Mouse (Mus musculus) MEL (cell line): Measurements from ENCODE around the gene Lrp3. TPM values are rescaled to one million over a fixed set of nuclear protein-coding genes. Genes with fewer than 3 reads are reported as not detected.

ENCODE experiments used
- DNase-seq: peaks from one replicate; pipeline ENCODE4 v3.0.0; 2011; ENCODE audit warnings: low read depth, low spot score
- H3K27ac ChIP-seq: 2 replicates; pipeline ENCODE4 v1.5.1; 2012; ENCODE audit warnings: low read depth, mild to moderate bottlenecking, control low read depth, low read length, moderate library complexity; ENCODE audit not compliant: control insufficient read depth
- H3K27me3 ChIP-seq, 2 experiments: fragments of 150-350 bp in 1 of 2; sonication (generic) in 1 of 2; 2 replicates each; pipeline ENCODE4 v1.6.1; 2012; ENCODE audit warnings: low read length in 2 of 2, mild to moderate bottlenecking in 2 of 2, improper control_type of control experiment in 1 of 2, moderate library complexity in 1 of 2; ENCODE audit not compliant: insufficient read depth in 2 of 2, control insufficient read depth in 1 of 2
- H3K36me3 ChIP-seq, 2 experiments: 2 replicates each; pipeline ENCODE4 v1.6.1; 2012 to 2014; ENCODE audit warnings: low read length in 2 of 2, improper control_type of control experiment in 1 of 2, inconsistent platforms in 1 of 2, mild to moderate bottlenecking in 1 of 2; ENCODE audit not compliant: insufficient read depth in 2 of 2, control insufficient read depth in 1 of 2
- H3K4me1 ChIP-seq, 2 experiments: fragments of 150-350 bp in 1 of 2; sonication (generic) in 1 of 2; 2 replicates each; pipeline ENCODE4 v1.6.1; 2012; ENCODE audit warnings: low read length in 2 of 2, improper control_type of control experiment in 1 of 2, mild to moderate bottlenecking in 1 of 2; ENCODE audit not compliant: insufficient read depth in 2 of 2, control insufficient read depth in 1 of 2
- H3K4me3 ChIP-seq, 2 experiments: fragments of 150-350 bp in 1 of 2; sonication (generic) in 1 of 2; 2 replicates each; pipeline ENCODE4 v1.5.1; 2012; ENCODE audit warnings: low read depth in 2 of 2, low read length in 2 of 2, mild to moderate bottlenecking in 2 of 2, moderate library complexity in 2 of 2, control low read depth in 1 of 2, improper control_type of control experiment in 1 of 2; ENCODE audit not compliant: control insufficient read depth in 1 of 2, insufficient read depth in 1 of 2
- H3K79me2 ChIP-seq: 2 replicates; pipeline ENCODE4 v1.6.1; 2012; ENCODE audit warnings: mild to moderate bottlenecking, low read length, moderate library complexity; ENCODE audit not compliant: control insufficient read depth, poor library complexity, insufficient read depth
- H3K9ac ChIP-seq: 2 replicates; pipeline ENCODE4 v1.6.1; 2012; ENCODE audit warnings: low read depth, mild to moderate bottlenecking, control low read depth, low read length, moderate library complexity; ENCODE audit not compliant: control insufficient read depth, poor library complexity, severe bottlenecking
- H3K9me3 ChIP-seq: fragments of 150-350 bp; sonication (generic); replicated peaks from 2 replicates; pipeline ENCODE4 v1.6.1; 2012; ENCODE audit warnings: mild to moderate bottlenecking, low read length, improper control_type of control experiment, moderate library complexity; ENCODE audit not compliant: insufficient read depth
- BHLHE40 ChIP-seq: IDR thresholded peaks from 2 replicates; pipeline ENCODE4 v1.6.1; 2012; ENCODE audit warnings: low read depth, mild to moderate bottlenecking, inconsistent platforms, low read length, improper control_type of control experiment, borderline replicate concordance
- CHD1 ChIP-seq: IDR thresholded peaks from 2 replicates; pipeline ENCODE4 v1.6.1; 2012; ENCODE audit warnings: low read depth, mild to moderate bottlenecking, inconsistent platforms, low read length, improper control_type of control experiment
- CHD2 ChIP-seq: IDR thresholded peaks from 2 replicates; pipeline ENCODE4 v1.6.1; 2011; ENCODE audit warnings: low read length, improper control_type of control experiment
- E2F4 ChIP-seq: IDR thresholded peaks from 2 replicates; pipeline ENCODE4 v1.6.1; 2011; ENCODE audit warnings: low read depth, low read length, improper control_type of control experiment, borderline replicate concordance
- EP300 ChIP-seq, 2 experiments: IDR thresholded peaks; 2 replicates each; pipeline ENCODE4 v1.6.1; 2011; ENCODE audit warnings: improper control_type of control experiment in 2 of 2, low read length in 2 of 2, low read depth in 1 of 2, mild to moderate bottlenecking in 1 of 2
- ETS1 ChIP-seq: IDR thresholded peaks from 2 replicates; pipeline ENCODE4 v1.6.1; 2012; ENCODE audit warnings: low read depth, mild to moderate bottlenecking, inconsistent platforms, low read length, improper control_type of control experiment, moderate library complexity
- GABPA ChIP-seq: IDR thresholded peaks from 2 replicates; pipeline ENCODE4 v1.6.1; 2012; ENCODE audit warnings: low read depth, mild to moderate bottlenecking, inconsistent platforms, low read length, improper control_type of control experiment, moderate library complexity
- GATA1 ChIP-seq: IDR thresholded peaks from 2 replicates; pipeline ENCODE4 v1.6.1; 2011; ENCODE audit warnings: low read depth, low read length, improper control_type of control experiment
- KAT2A ChIP-seq: conservative IDR thresholded peaks from 2 replicates; pipeline ENCODE4 v1.6.1; 2012; ENCODE audit warnings: low read depth, low read length, improper control_type of control experiment, inconsistent platforms
- MAX ChIP-seq: IDR thresholded peaks from 2 replicates; pipeline ENCODE4 v1.6.1; 2011; ENCODE audit warnings: low read length, improper control_type of control experiment
- MAZ ChIP-seq: IDR thresholded peaks from 2 replicates; pipeline ENCODE4 v1.6.1; 2012; ENCODE audit warnings: low read depth, mild to moderate bottlenecking, inconsistent platforms, low read length, improper control_type of control experiment
- MEF2A ChIP-seq: IDR thresholded peaks from 2 replicates; pipeline ENCODE4 v1.6.1; 2014; ENCODE audit warnings: low read depth, mild to moderate bottlenecking, inconsistent platforms, low read length, improper control_type of control experiment; ENCODE audit not compliant: poor library complexity, insufficient replicate concordance, severe bottlenecking; ENCODE audit errors: extremely low read depth
- MXI1 ChIP-seq: IDR thresholded peaks from 2 replicates; pipeline ENCODE4 v1.6.1; 2011; ENCODE audit warnings: mild to moderate bottlenecking, low read depth, low read length, improper control_type of control experiment
- MYB ChIP-seq: IDR thresholded peaks from 2 replicates; pipeline ENCODE4 v1.6.1; 2011; ENCODE audit warnings: mild to moderate bottlenecking, low read depth, low read length, improper control_type of control experiment
- NELFE ChIP-seq: IDR thresholded peaks from 2 replicates; pipeline ENCODE4 v1.6.1; 2011; ENCODE audit warnings: low read depth, low read length, improper control_type of control experiment
- NRF1 ChIP-seq: IDR thresholded peaks from 2 replicates; pipeline ENCODE4 v1.6.1; 2014; ENCODE audit warnings: low read depth, mild to moderate bottlenecking, inconsistent platforms, low read length, improper control_type of control experiment, moderate library complexity; ENCODE audit not compliant: poor library complexity, insufficient read depth, severe bottlenecking
- POLR2AphosphoS2 ChIP-seq: IDR thresholded peaks from 2 replicates; pipeline ENCODE4 v1.6.1; 2011; ENCODE audit warnings: low read length, improper control_type of control experiment
- RAD21 ChIP-seq: IDR thresholded peaks from 2 replicates; pipeline ENCODE4 v1.6.1; 2011; ENCODE audit warnings: mild to moderate bottlenecking, low read depth, low read length, improper control_type of control experiment
- SMC3 ChIP-seq: IDR thresholded peaks from 2 replicates; pipeline ENCODE4 v1.6.1; 2011; ENCODE audit warnings: low read depth, low read length, improper control_type of control experiment
- TAL1 ChIP-seq: IDR thresholded peaks from 2 replicates; pipeline ENCODE4 v1.6.1; 2012; ENCODE audit warnings: mild to moderate bottlenecking, inconsistent platforms, low read length, moderate library complexity, mixed read lengths
- UBTF ChIP-seq: IDR thresholded peaks from 2 replicates; pipeline ENCODE4 v1.6.1; 2012; ENCODE audit warnings: low read depth, mild to moderate bottlenecking, inconsistent platforms, low read length, improper control_type of control experiment, moderate library complexity, borderline replicate concordance; ENCODE audit not compliant: insufficient read depth
- USF2 ChIP-seq, 2 experiments: IDR thresholded peaks; 2 replicates each; pipeline ENCODE4 v1.6.1; 2011 to 2012; ENCODE audit warnings: improper control_type of control experiment in 2 of 2, low read length in 2 of 2, borderline replicate concordance in 1 of 2, inconsistent platforms in 1 of 2, low read depth in 1 of 2, mild to moderate bottlenecking in 1 of 2; ENCODE audit not compliant: insufficient read depth in 1 of 2
- ZC3H11A ChIP-seq: IDR thresholded peaks from 2 replicates; pipeline ENCODE4 v1.6.1; 2012; ENCODE audit warnings: low read depth, mild to moderate bottlenecking, inconsistent platforms, low read length, improper control_type of control experiment
- ZMIZ1 ChIP-seq: IDR thresholded peaks from 2 replicates; pipeline ENCODE4 v1.6.1; 2012; ENCODE audit warnings: low read depth, mild to moderate bottlenecking, inconsistent platforms, low read length, improper control_type of control experiment, moderate library complexity
- ZNF384 ChIP-seq: IDR thresholded peaks from 2 replicates; pipeline ENCODE4 v1.6.1; 2012; ENCODE audit warnings: low read depth, mild to moderate bottlenecking, inconsistent platforms, low read length, improper control_type of control experiment
- polyA plus RNA-seq, 2 experiments: library from polyadenylated mRNA; stranded (reverse) in 1 of 2; unstranded in 1 of 2; fragments of >175 nt in 1 of 2; fragments of >200 nt in 1 of 2; gene quantifications; 2 replicates each; pipeline versions ENCODE4 v1.2.1 to v1.2.4; 2012; ENCODE audit warnings: low replicate concordance in 2 of 2, low read depth in 1 of 2; ENCODE audit not compliant: insufficient read length in 2 of 2, insufficient read depth in 1 of 2, missing spikeins in 1 of 2
- total RNA-seq: library from RNA; depleted of rRNA; stranded (reverse); fragments of 300-350 nt; gene quantifications from 2 replicates; pipeline ENCODE4 v1.2.3, GENCODE M21; 2012

Lrp3 gene
- total and polyA plus RNA-seq, 3 experiments, result not detected

DNA sequence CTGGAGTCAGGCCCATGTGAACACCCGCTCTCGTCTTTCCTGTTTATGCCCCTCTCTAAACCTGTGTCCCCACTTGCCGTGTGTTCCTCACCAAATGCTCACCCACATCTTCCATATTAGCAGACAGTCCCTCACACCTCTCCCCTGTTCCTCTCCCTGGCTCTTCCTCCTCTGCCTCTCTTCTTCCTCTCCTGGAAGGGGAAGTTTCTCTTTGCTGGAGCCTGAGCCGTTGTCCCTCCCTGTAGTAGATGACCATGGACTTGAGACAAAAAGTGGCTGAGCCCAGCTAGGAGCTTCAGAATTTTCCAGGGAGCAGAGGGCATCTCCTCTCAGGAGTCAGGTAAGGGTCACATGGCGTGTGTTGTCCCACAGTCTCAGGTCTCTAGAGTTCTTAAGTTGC is 48.3 kb downstream of the Lrp3 start:
- no peaks in the 10 kb centered on the region for H3K36me3 ChIP-seq
- no peaks in the 10 kb centered on the region for H3K9me3 ChIP-seq
- DNase-seq, result no peak
- no peaks in the 10 kb centered on the region for H3K4me1 ChIP-seq
- H3K27ac ChIP-seq, result no peak overlapping the region
- H3K27me3 ChIP-seq, result no peaks in the 10 kb centered on the region; a peak in 1 of 4 replicates
- H3K4me3 ChIP-seq, result no peak overlapping the region
- H3K79me2 ChIP-seq, result no peaks in the 10 kb centered on the region
- no peak overlapping the region for H3K9ac ChIP-seq
- TF ChIP-seq RAD21, result no peak
- TF ChIP-seq NELFE, result no peak
- no peak for TF ChIP-seq CHD1
- TF ChIP-seq ETS1, result no peak
- no peak for TF ChIP-seq ZMIZ1
- TF ChIP-seq GABPA, result no peak
- no peak for TF ChIP-seq NRF1
- no peak for TF ChIP-seq EP300 (IDR thresholded peaks at IDR 0.05; ENCODE audit: low read depth in 1 of 2, low read length in 2 of 2)
- TF ChIP-seq USF2 (IDR thresholded peaks at IDR 0.05; ENCODE audit: borderline replicate concordance in 1 of 2, insufficient read depth in 1 of 2, low read depth in 1 of 2, low read length in 2 of 2), result no peak
- TF ChIP-seq GATA1, result no peak
- no peak for TF ChIP-seq MAX
- no peak for TF ChIP-seq BHLHE40
- no peak for TF ChIP-seq MAZ

DNA sequence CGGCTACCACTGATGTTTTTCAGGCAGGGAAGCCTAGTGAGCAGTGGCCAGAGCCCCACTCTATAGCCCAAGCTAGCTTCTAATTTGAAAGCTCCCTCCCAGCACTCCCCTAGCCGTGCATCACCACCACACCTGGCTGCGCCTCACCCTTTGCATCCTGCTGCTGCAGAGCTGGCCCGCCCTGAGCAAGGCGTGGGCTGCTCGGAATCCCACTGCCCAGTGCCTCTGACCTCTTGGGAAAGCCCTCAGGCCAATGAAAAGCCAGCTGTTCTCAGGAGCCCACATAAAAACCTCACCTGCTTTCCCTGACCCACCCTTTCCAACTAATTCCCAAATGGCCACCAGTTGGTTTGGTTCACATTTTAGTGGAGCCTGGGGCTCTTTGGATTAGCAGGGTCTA is 51.2 kb downstream of the Lrp3 start:
- DNase-seq, result no peak
- Histone ChIP-seq H3K4me3 (no peak overlapping the region), H3K9me3 (no peaks in the 10 kb centered on the region)

DNA sequence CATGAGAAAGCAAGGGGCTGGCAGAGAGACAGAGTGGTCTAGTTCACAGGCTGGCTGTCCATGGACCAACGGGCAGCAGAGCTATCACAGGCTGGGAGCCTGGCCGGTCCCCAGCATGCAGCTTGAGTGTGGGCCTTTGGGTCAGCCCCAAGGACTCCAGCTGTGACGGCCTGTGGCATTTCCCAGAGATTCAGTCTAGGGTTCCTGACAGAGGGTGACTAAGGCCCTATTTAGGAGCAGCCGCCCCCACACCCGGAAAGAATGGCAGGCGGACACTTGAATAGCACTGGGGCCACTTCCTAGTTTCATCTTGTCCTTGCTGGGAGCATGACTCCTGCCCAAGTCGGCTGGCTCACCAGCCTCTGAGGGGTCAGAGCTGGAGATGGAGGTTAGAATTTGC is 51.7 kb downstream of the Lrp3 start:
- no peaks in the 10 kb centered on the region; a peak in 1 of 4 replicates for H3K27me3 ChIP-seq
- no peak overlapping the region for H3K27ac ChIP-seq
- TF ChIP-seq GATA1 (no peak), SMC3 (no peak), ZNF384 (no peak), MEF2A (no peak), TAL1 (no peak), NELFE (no peak), ETS1 (no peak), E2F4 (no peak), MXI1 (no peak), KAT2A (no peak), EP300 (IDR thresholded peaks at IDR 0.05; ENCODE audit: low read depth in 1 of 2, low read length in 2 of 2) (no peak), CHD2 (no peak), BHLHE40 (no peak), POLR2AphosphoS2 (no peak), MYB (no peak), ZMIZ1 (no peak), ZC3H11A (no peak)
- no peaks in the 10 kb centered on the region for H3K4me1 ChIP-seq
- H3K36me3 ChIP-seq, result no peaks in the 10 kb centered on the region
- DNase-seq, result no peak
- no peak overlapping the region for H3K9ac ChIP-seq
- no peaks in the 10 kb centered on the region for H3K9me3 ChIP-seq
- H3K4me3 ChIP-seq, result no peak overlapping the region
- H3K79me2 ChIP-seq, result no peaks in the 10 kb centered on the region

More for the DNA sequence above, 51.2 kb downstream of the Lrp3 start:
- Histone ChIP-seq H3K4me1 (no peaks in the 10 kb centered on the region), H3K27ac (no peak overlapping the region), H3K79me2 (no peaks in the 10 kb centered on the region), H3K9ac (no peak overlapping the region), H3K36me3 (no peaks in the 10 kb centered on the region), H3K27me3 (no peaks in the 10 kb centered on the region; a peak in 1 of 4 replicates)
- no peak for TF ChIP-seq BHLHE40
- TF ChIP-seq UBTF, result no peak
- TF ChIP-seq MXI1, result no peak
